Mouse (Mus musculus) retina, postnatal 7 days (tissue): ENCODE measurements at regions not wholly inside any gene's neighbourhood (a gene's known extent, or its start where the extent isn't known, plus 50 kb on each side); places are given as distances from the start of the nearest gene placed in this dataset.

ENCODE experiments used
- DNase-seq: peaks from one replicate; pipeline ENCODE4 v3.0.0-alpha.2; 2012; ENCODE audit warnings: low read depth, low spot score

GRCm38 (mm10) chr3:34525730-34526129, 124.5 kb upstream of the Sox2 start:
- no peak for DNase-seq

GRCm38 (mm10) chr3:34522054-34522684, 128.0 kb upstream of the Sox2 start:
- no peak for DNase-seq

- DNase-seq: no peak
Observed at GRCm38 (mm10) chr3:34521357-34522053, 128.7 kb upstream of the Sox2 start.

- no peak for DNase-seq
Observed at GRCm38 (mm10) chr3:34512503-34513145, 137.6 kb upstream of the Sox2 start.

GRCm38 (mm10) chr3:34510723-34511122, 139.5 kb upstream of the Sox2 start:
- DNase-seq: no peak

GRCm38 (mm10) chr3:34509160-34509559, 141.0 kb upstream of the Sox2 start:
- no peak for DNase-seq

- no peak for DNase-seq
Observed at GRCm38 (mm10) chr3:34504573-34504894, 145.7 kb upstream of the Sox2 start.

- no peak for DNase-seq
Observed at GRCm38 (mm10) chr3:34503874-34504572, 146.2 kb upstream of the Sox2 start.

- no peak for DNase-seq
Observed at GRCm38 (mm10) chr3:34496839-34497238, 153.4 kb upstream of the Sox2 start.

GRCm38 (mm10) chr3:34495615-34496014, 154.6 kb upstream of the Sox2 start:
- no peak for DNase-seq

GRCm38 (mm10) chr3:34493921-34494320, 156.3 kb upstream of the Sox2 start:
- no peak for DNase-seq

- no peak for DNase-seq
Observed at GRCm38 (mm10) chr3:34489008-34489407, 161.2 kb upstream of the Sox2 start.

- peak; percentile 53 for DNase-seq
Observed at GRCm38 (mm10) chr3:34486441-34487050, 163.7 kb upstream of the Sox2 start.

GRCm38 (mm10) chr3:34485345-34486223, 164.6 kb upstream of the Sox2 start:
- DNase-seq: no peak

GRCm38 (mm10) chr3:34483934-34484333, 166.3 kb upstream of the Sox2 start:
- no peak for DNase-seq

- no peak for DNase-seq
Observed at GRCm38 (mm10) chr3:34481821-34482713, 168.1 kb upstream of the Sox2 start.

- no peak for DNase-seq
Observed at GRCm38 (mm10) chr3:34481314-34481713, 168.9 kb upstream of the Sox2 start.

- DNase-seq: no peak
Observed at GRCm38 (mm10) chr3:34474126-34474525, 176.1 kb upstream of the Sox2 start.

GRCm38 (mm10) chr3:34470721-34471120, 179.5 kb upstream of the Sox2 start:
- DNase-seq: no peak

GRCm38 (mm10) chr3:34469946-34470345, 180.3 kb upstream of the Sox2 start:
- DNase-seq: no peak
